Mouse (Mus musculus) layer of hippocampus, adult 6 months (tissue): ENCODE data around the gene Ints6l. TPM values are rescaled to one million over a fixed set of nuclear protein-coding genes. Genes with fewer than 3 reads are reported as not detected.

Source experiments
- long read RNA-seq, 2 experiments: library from polyadenylated mRNA; unstranded; transcript quantifications; one replicate each; pipeline ENCODE4 v2.0.0; 2019 to 2020
- polyA plus RNA-seq: library from polyadenylated mRNA; unstranded; fragments of <200 nt; fragmentation: Nextera tagmentation; gene quantifications from 2 replicates; pipeline ENCODE4 v1.2.3, GENCODE M21; 2021

The Ints6l gene
- 2.6 TPM in 2 replicates for polyA plus RNA-seq
- long read RNA-seq, experiment 1, partial matches to known transcripts: 7 of 8 reads
- long read RNA-seq, experiment 1, other reads (novel, unspliced or antisense): 1 of 8 reads
- long read RNA-seq, experiment 2, transcript Ints6l-201 (17 exons, 3,766 nt): major isoform, 21 of 49 reads
- long read RNA-seq, experiment 2, partial matches to known transcripts: 13 of 49 reads
- long read RNA-seq, experiment 2, other reads (novel, unspliced or antisense): 14 of 49 reads

DNA sequence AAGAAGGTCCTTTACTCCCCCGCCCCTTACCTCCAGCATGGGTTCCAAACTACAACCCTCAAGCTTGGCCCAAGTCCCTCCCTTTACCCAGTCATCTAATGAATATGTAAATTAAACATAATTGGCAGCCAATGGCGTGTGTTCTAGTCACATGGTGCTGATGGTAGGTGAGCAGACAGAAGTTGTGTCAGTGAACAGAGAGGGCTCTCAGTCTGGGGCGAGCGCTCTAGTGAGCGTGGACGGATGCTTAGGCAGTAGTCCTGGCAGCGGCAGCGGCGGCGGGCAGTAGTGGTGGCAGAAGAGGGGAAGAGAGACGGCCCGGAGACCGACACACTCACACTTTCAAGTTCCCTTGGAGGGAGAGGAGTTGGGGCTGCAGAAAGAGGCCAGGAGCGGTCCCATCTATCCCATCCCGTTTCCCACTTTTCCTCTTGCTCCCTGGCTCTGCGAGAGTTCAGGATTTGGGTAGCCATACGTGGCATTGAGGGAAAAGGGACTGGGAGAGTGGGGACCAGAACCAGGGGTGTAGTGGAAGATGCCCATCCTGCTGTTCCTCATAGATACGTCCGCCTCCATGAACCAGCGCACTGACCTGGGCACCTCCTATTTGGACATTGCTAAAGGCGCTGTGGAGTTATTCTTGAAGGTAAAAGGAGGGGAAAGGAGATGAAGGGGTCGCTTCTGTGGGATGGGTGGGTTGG lies at the start of gene Ints6l:
TSS of gene Ints6l (plus strand) at position 187 of the 701 bp plus-strand sequence.

GRCm38 (mm10) chrX:56447524-56448015 lies 7.1 kb upstream of the Ints6l start, which contains the start of gene Gm2174:
Gene Gm2174, plus strand, starts transcription at chrX:56447965.

GRCm38 (mm10) chrX:56524442-56524841 lies 69.8 kb downstream of the Ints6l start, which contains the start of gene Gm10477:
Gene Gm10477, plus strand, starts transcription at chrX:56524742.

GRCm38 (mm10) chrX:56549506-56549905 lies 94.8 kb downstream of the Ints6l start, which contains the start of gene Gm648:
Gene Gm648, minus strand, starts transcription at chrX:56549606.

Other genes with a start within 250 kb of the Ints6l start
- gene Gm773, start 242.0 kb upstream of the Ints6l start, polyA plus RNA-seq: not detected in 2 replicates
- gene Zfp449, start 108.5 kb upstream of the Ints6l start, polyA plus RNA-seq: 1.9 and 2.3 TPM in 2 replicates
- 16.8 and 20.5 TPM in 2 replicates for gene Smim10l2a, start 80.3 kb upstream of the Ints6l start, polyA plus RNA-seq
- gene Gm2174, start 6.9 kb upstream of the Ints6l start, polyA plus RNA-seq: 0.59 TPM in 1 of 2 replicates, not detected in the other
- not detected in 2 replicates for gene Gm10477, start 69.9 kb downstream of the Ints6l start, polyA plus RNA-seq
- 0.23 TPM in 1 of 2 replicates, not detected in the other for gene Gm648, start 94.7 kb downstream of the Ints6l start, polyA plus RNA-seq
- gene Mmgt1, start 143.2 kb downstream of the Ints6l start, polyA plus RNA-seq: 17.5 and 20.6 TPM in 2 replicates
- 15.5 and 17.7 TPM in 2 replicates for gene Slc9a6, start 154.9 kb downstream of the Ints6l start, polyA plus RNA-seq